Mouse (Mus musculus) ES-Bruce4 (cell line): ENCODE data around the gene Slc34a3. TPM values are rescaled to one million over a fixed set of nuclear protein-coding genes. Genes with fewer than 3 reads are reported as not detected.

Source experiments
- H3K27ac ChIP-seq: 2 replicates; pipeline ENCODE4 v1.5.1; 2012; ENCODE audit warnings: low read length, inconsistent platforms; ENCODE audit not compliant: insufficient read depth
- H3K27me3 ChIP-seq: 2 replicates; pipeline ENCODE4 v1.6.1; 2012; ENCODE audit warnings: mild to moderate bottlenecking, low read length, inconsistent platforms; ENCODE audit not compliant: control insufficient read depth, poor library complexity, insufficient read depth, severe bottlenecking
- H3K36me3 ChIP-seq: 2 replicates; pipeline ENCODE4 v1.6.1; 2012; ENCODE audit warnings: inconsistent platforms, mild to moderate bottlenecking, low read length, moderate library complexity; ENCODE audit not compliant: control insufficient read depth, poor library complexity, insufficient read depth, severe bottlenecking
- H3K4me1 ChIP-seq: one replicate; pipeline ENCODE4 v1.8.1; 2011; ENCODE audit warnings: low read length; ENCODE audit not compliant: control insufficient read depth, insufficient read depth
- H3K4me3 ChIP-seq: 2 replicates; pipeline ENCODE4 v1.5.1; 2011; ENCODE audit warnings: low read depth, mild to moderate bottlenecking, low read length
- H3K9ac ChIP-seq: 2 replicates; pipeline ENCODE4 v1.6.1; 2012; ENCODE audit warnings: low read depth, mild to moderate bottlenecking, inconsistent platforms; ENCODE audit not compliant: poor library complexity, severe bottlenecking
- H3K9me3 ChIP-seq: replicated peaks from 2 replicates; pipeline ENCODE4 v1.6.1; 2012; ENCODE audit warnings: mild to moderate bottlenecking, low read length, inconsistent platforms; ENCODE audit not compliant: control insufficient read depth, poor library complexity, insufficient read depth, severe bottlenecking
- CTCF ChIP-seq: IDR thresholded peaks from one replicate; pipeline ENCODE4 v1.8.1; 2011; ENCODE audit warnings: low read depth, low read length
- EP300 ChIP-seq: IDR thresholded peaks from 2 replicates; pipeline ENCODE4 v1.6.1; 2011; ENCODE audit warnings: low read depth, low read length; ENCODE audit not compliant: insufficient read depth
- POLR2A ChIP-seq: IDR thresholded peaks from one replicate; pipeline ENCODE4 v1.8.1; 2011; ENCODE audit warnings: low read length; ENCODE audit not compliant: insufficient read depth
- polyA plus RNA-seq: library from polyadenylated mRNA; stranded (reverse); fragments of >200 nt; gene quantifications from 2 replicates; pipeline ENCODE4 v1.2.4, GENCODE M21; 2011; ENCODE audit warnings: low read depth; ENCODE audit not compliant: missing spikeins, insufficient read depth, insufficient read length

Gene Slc34a3
- polyA plus RNA-seq, 1 experiment: 1.0 TPM

- TF ChIP-seq EP300: no peak
- TF ChIP-seq POLR2A: no peak
- TF ChIP-seq CTCF: no peak
- H3K36me3 ChIP-seq: no peaks in the 10 kb centered on the region
- H3K4me1 ChIP-seq: no peaks in the 10 kb centered on the region
- no peaks in the 10 kb centered on the region for H3K9me3 ChIP-seq
- H3K27me3 ChIP-seq: no peaks in the 10 kb centered on the region
- H3K9ac ChIP-seq: no peak overlapping the region
- no peak overlapping the region for H3K27ac ChIP-seq
- no peak overlapping the region for H3K4me3 ChIP-seq
These were observed 4.6 kb downstream of the Slc34a3 start for GRCm38 (mm10) chr2:25229582-25229981.

DNA sequence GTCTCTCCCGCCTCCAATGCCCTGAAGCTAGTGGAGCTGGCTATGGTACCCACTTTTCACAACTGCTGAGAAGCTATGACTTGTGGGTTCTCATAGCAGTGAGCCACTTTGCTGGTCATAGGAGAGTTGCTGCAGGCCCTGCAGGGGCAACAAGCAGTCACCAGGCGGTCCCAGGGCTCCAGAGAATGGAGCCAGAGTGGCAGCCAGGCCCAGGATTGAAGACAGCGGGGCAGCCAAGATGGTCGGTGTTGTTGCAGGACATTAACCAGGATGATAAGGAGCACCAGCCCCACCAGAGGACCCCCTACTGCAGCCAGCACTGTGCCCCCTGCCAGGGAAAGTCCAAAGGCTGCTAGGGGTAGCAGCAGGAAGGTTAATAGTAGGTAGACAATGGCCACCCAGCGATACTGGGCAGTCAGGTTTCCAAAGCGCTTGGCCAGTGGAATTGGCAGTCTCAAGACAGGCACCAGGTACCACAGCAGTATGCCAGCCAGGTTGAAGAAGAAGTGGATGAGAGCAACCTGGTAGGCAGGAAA lies 5.1 kb downstream of the Slc34a3 start:
- no peak overlapping the region for H3K4me3 ChIP-seq
- H3K36me3 ChIP-seq: no peaks in the 10 kb centered on the region
- no peak overlapping the region for H3K27ac ChIP-seq

GRCm38 (mm10) chr2:25228431-25228889 lies 5.7 kb downstream of the Slc34a3 start:
- Histone ChIP-seq H3K9me3 (no peaks in the 10 kb centered on the region), H3K27ac (peak overlapping the region; percentile 64), H3K36me3 (peaks cover 5% of the 10 kb centered on the region), H3K4me3 (peak overlapping the region; percentile 46), H3K9ac (peak overlapping the region; percentile 19), H3K27me3 (no peaks in the 10 kb centered on the region), H3K4me1 (no peaks in the 10 kb centered on the region)
- TF ChIP-seq EP300 (peak; percentile 56; the same call in 1 of the 2 replicates), CTCF (peak; percentile 89), POLR2A (peak; percentile 22)

More for the DNA sequence above, 5.1 kb downstream of the Slc34a3 start:
- H3K9ac ChIP-seq: no peak overlapping the region
- TF ChIP-seq CTCF: no peak
- no peaks in the 10 kb centered on the region for H3K9me3 ChIP-seq
- H3K4me1 ChIP-seq: no peaks in the 10 kb centered on the region
- H3K27me3 ChIP-seq: no peaks in the 10 kb centered on the region

DNA sequence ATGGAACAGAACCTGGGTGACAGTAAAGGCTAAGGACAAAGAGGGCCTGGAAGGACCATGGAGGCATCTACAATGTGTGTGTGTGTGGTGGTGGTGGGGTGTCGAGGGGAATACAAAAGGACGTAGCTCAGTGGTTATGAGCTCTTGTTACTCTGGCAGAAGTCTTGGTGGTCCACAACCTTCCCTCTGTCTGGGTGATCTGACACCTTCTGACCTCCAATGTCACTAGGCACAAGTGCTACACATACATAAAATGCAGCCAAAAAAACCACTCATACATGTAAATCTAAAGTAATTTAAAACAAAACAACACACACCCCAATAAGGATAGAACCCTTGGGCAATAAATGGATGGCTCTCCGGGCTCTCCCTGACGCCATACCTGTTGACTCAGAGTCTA lies 6.8 kb downstream of the Slc34a3 start:
- Histone ChIP-seq H3K27me3 (no peaks in the 10 kb centered on the region), H3K9me3 (no peaks in the 10 kb centered on the region), H3K4me3 (no peak overlapping the region), H3K9ac (no peak overlapping the region), H3K4me1 (no peaks in the 10 kb centered on the region), H3K36me3 (peaks cover 9% of the 10 kb centered on the region), H3K27ac (no peak overlapping the region)
- TF ChIP-seq CTCF (no peak), POLR2A (no peak), EP300 (no peak)

GRCm38 (mm10) chr2:25226864-25227263 lies 7.3 kb downstream of the Slc34a3 start:
- peaks cover 10% of the 10 kb centered on the region for H3K36me3 ChIP-seq
- TF ChIP-seq EP300 (no peak), POLR2A (no peak), CTCF (no peak)
- no peaks in the 10 kb centered on the region for H3K27me3 ChIP-seq
- H3K27ac ChIP-seq: no peak overlapping the region
- H3K4me3 ChIP-seq: no peak overlapping the region
- H3K9me3 ChIP-seq: no peaks in the 10 kb centered on the region
- no peak overlapping the region for H3K9ac ChIP-seq
- no peaks in the 10 kb centered on the region for H3K4me1 ChIP-seq

DNA sequence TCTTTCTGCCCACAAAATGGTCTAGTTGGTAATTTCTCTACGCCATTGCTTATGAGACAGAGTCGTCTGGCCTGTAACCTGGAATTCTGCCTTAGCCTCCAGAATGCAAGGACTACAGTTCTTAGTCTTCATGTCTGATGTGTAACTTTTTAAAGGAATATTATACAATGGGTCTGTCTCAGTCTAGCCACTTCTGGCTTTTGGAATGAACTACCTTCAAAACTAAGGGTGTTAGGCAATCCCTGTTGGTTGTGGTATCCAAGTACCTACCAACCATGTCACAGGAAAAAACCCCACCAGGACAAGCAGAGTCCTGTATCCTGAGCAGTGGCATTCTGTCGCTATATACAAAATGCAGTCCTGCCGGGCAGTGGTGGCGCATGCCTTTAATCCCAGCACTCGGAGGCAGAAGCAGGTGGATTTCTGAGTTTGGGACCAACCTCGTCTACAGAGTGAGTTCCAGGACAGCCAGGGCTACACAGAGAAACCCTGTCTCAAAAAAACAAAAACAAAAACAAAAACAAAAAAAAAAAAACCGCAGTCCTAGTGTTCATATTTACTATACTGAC lies 8.3 kb downstream of the Slc34a3 start:
- Histone ChIP-seq H3K36me3 (peaks cover 14% of the 10 kb centered on the region), H3K9ac (peak overlapping the region; percentile 76), H3K9me3 (no peaks in the 10 kb centered on the region), H3K27me3 (no peaks in the 10 kb centered on the region), H3K4me1 (no peaks in the 10 kb centered on the region), H3K27ac (peak overlapping the region; percentile 98), H3K4me3 (no peak overlapping the region)
- no peak for TF ChIP-seq POLR2A
- TF ChIP-seq EP300: no peak
- no peak for TF ChIP-seq CTCF
